Mouse (Mus musculus) midbrain, embryonic 14.5 days (tissue): ENCODE data around the gene Peak1. TPM values are rescaled to one million over a fixed set of nuclear protein-coding genes. Genes with fewer than 3 reads are reported as not detected.

Experiments
- ATAC-seq: fragments of 200-750 bp; cut with Nextera tagmentation; 2 replicates; pipeline ENCODE4 v1.8.0; 2017; ENCODE audit warnings: moderate number of reproducible peaks, moderate library complexity; ENCODE audit not compliant: low FRiP score, low TSS enrichment
- DNase-seq: peaks from one replicate; pipeline ENCODE4 v3.0.0-alpha.2; 2015
- H3K27ac ChIP-seq: fragments of 300-500 bp; sonication (generic); replicated peaks from 2 replicates; pipeline ENCODE4 v1.5.1; 2014; ENCODE audit warnings: mild to moderate bottlenecking, low read depth, low read length, moderate library complexity
- H3K27me3 ChIP-seq: fragments of 300-500 bp; sonication (generic); 2 replicates; pipeline ENCODE4 v1.6.1; 2014; ENCODE audit warnings: low read length, control low read depth, mixed read lengths; ENCODE audit not compliant: control insufficient read depth, insufficient read depth
- H3K36me3 ChIP-seq: fragments of 300-500 bp; sonication (generic); 2 replicates; pipeline ENCODE4 v1.6.1; 2014; ENCODE audit warnings: low read length, control low read depth; ENCODE audit not compliant: control insufficient read depth, insufficient read depth
- H3K4me1 ChIP-seq: fragments of 300-500 bp; sonication (generic); 2 replicates; pipeline ENCODE4 v1.6.1; 2014; ENCODE audit warnings: mild to moderate bottlenecking, antibody characterized with exemption, low read length, control low read depth; ENCODE audit not compliant: control insufficient read depth, insufficient read depth
- H3K4me2 ChIP-seq: fragments of 300-500 bp; sonication (generic); 2 replicates; pipeline ENCODE4 v1.6.1; 2014; ENCODE audit warnings: mild to moderate bottlenecking, low read length, moderate library complexity
- H3K4me3 ChIP-seq: fragments of 300-500 bp; sonication (generic); replicated peaks from 2 replicates; pipeline ENCODE4 v1.5.1; 2014; ENCODE audit warnings: low read depth, low read length
- H3K9ac ChIP-seq: fragments of 300-500 bp; sonication (generic); replicated peaks from 2 replicates; pipeline ENCODE4 v1.6.1; 2014; ENCODE audit warnings: mild to moderate bottlenecking, low read length, moderate library complexity
- H3K9me3 ChIP-seq: fragments of 300-500 bp; sonication (generic); 2 replicates; pipeline ENCODE4 v1.6.1; 2016; ENCODE audit warnings: low read length, control low read depth, mixed read lengths; ENCODE audit not compliant: control insufficient read depth
- WGBS: fragments of 180-500 bp; shearing (Covaris S2); extraction: QIAGEN DNeasy Blood & Tissue Kit; methylation state at CpG from one replicate; pipeline ENCODE4 v1.1.7; 2014; 5-methylcytosine and 5-hydroxymethylcytosine counted together
- polyA plus RNA-seq: library from polyadenylated mRNA; unstranded; fragments of >200 nt; fragmentation: Nextera tagmentation; extraction: Ambion mirVana; gene quantifications from 2 replicates; pipeline ENCODE4 v1.2.1, GENCODE M21; 2014

Gene Peak1
- polyA plus RNA-seq, 1 experiment from 2014 or later, result 4.7 TPM

- H3K27ac ChIP-seq, result peak overlapping the region; percentile 21; the same call in 1 of the 2 replicates
These were observed 204.2 kb downstream of the Peak1 start for GRCm38 (mm10) chr9:56213451-56214291.

GRCm38 (mm10) chr9:56208817-56209216 lies 209.1 kb downstream of the Peak1 start:
- Histone ChIP-seq H3K9ac (no peak overlapping the region), H3K9me3 (no peaks in the 10 kb centered on the region), H3K4me3 (no peak overlapping the region), H3K4me2 (no peak overlapping the region), H3K27me3 (no peaks in the 10 kb centered on the region), H3K4me1 (peaks cover 3% of the 10 kb centered on the region), H3K36me3 (no peaks in the 10 kb centered on the region), H3K27ac (no peak overlapping the region)
- ATAC-seq (no peak), DNase-seq (no peak)
- WGBS, result 83% methylated on average over 8 of the region's 8 CpGs

More at GRCm38 (mm10) chr9:56213451-56214291, 204.2 kb downstream of the Peak1 start:
- 1% methylated on average over 11 of the region's 11 CpGs for WGBS
- H3K36me3 ChIP-seq, result no peaks in the 10 kb centered on the region
- peak overlapping the region; percentile 42 for H3K9ac ChIP-seq
- H3K4me1 ChIP-seq, result peaks cover 11% of the 10 kb centered on the region
- H3K4me2 ChIP-seq, result peak overlapping the region; percentile 56
- H3K4me3 ChIP-seq, result peak overlapping the region; percentile 24
- no peaks in the 10 kb centered on the region for H3K27me3 ChIP-seq
- DNase-seq (peak; percentile 86), ATAC-seq (no peak; the same call in 1 of the 2 replicates)
- no peaks in the 10 kb centered on the region for H3K9me3 ChIP-seq

- DNase-seq (no peak), ATAC-seq (no peak)
- Histone ChIP-seq H3K27me3 (no peaks in the 10 kb centered on the region), H3K4me1 (no peaks in the 10 kb centered on the region), H3K4me2 (no peak overlapping the region), H3K27ac (no peak overlapping the region), H3K4me3 (no peak overlapping the region), H3K36me3 (no peaks in the 10 kb centered on the region), H3K9me3 (no peaks in the 10 kb centered on the region), H3K9ac (no peak overlapping the region)
- 87% methylated on average over 5 of the region's 5 CpGs for WGBS
These were observed 210.4 kb downstream of the Peak1 start for GRCm38 (mm10) chr9:56207516-56207915.

GRCm38 (mm10) chr9:56207083-56207482 lies 210.8 kb downstream of the Peak1 start:
- Histone ChIP-seq H3K27ac (no peak overlapping the region), H3K9me3 (no peaks in the 10 kb centered on the region), H3K4me1 (no peaks in the 10 kb centered on the region), H3K27me3 (no peaks in the 10 kb centered on the region), H3K4me3 (no peak overlapping the region), H3K36me3 (no peaks in the 10 kb centered on the region), H3K9ac (no peak overlapping the region), H3K4me2 (no peak overlapping the region)
- no peak for DNase-seq
- no peak for ATAC-seq
- 93% methylated on average over 10 of the region's 10 CpGs for WGBS

- H3K27ac ChIP-seq, result no peak overlapping the region
- H3K4me3 ChIP-seq, result no peak overlapping the region
- no peaks in the 10 kb centered on the region for H3K27me3 ChIP-seq
- no peak overlapping the region for H3K9ac ChIP-seq
- H3K36me3 ChIP-seq, result no peaks in the 10 kb centered on the region
- no peak for DNase-seq
- no peak overlapping the region for H3K4me2 ChIP-seq
- no peaks in the 10 kb centered on the region for H3K9me3 ChIP-seq
- ATAC-seq, result no peak
- H3K4me1 ChIP-seq, result no peaks in the 10 kb centered on the region
- WGBS, result 86% methylated on average over 11 of the region's 11 CpGs
These were observed 212.5 kb downstream of the Peak1 start for GRCm38 (mm10) chr9:56205336-56205735.

- H3K4me1 ChIP-seq, result no peaks in the 10 kb centered on the region
- 91% methylated on average over 4 of the region's 4 CpGs for WGBS
- no peak overlapping the region for H3K27ac ChIP-seq
- ATAC-seq, result no peak
- no peak overlapping the region for H3K9ac ChIP-seq
- H3K4me3 ChIP-seq, result no peak overlapping the region
- no peak overlapping the region for H3K4me2 ChIP-seq
- H3K36me3 ChIP-seq, result no peaks in the 10 kb centered on the region
- H3K27me3 ChIP-seq, result no peaks in the 10 kb centered on the region
- H3K9me3 ChIP-seq, result no peaks in the 10 kb centered on the region
- no peak for DNase-seq
These were observed 213.6 kb downstream of the Peak1 start for GRCm38 (mm10) chr9:56204316-56204715.

GRCm38 (mm10) chr9:56200645-56201314 lies 217.1 kb downstream of the Peak1 start:
- 43% methylated on average over 14 of the region's 14 CpGs for WGBS
- H3K27me3 ChIP-seq, result no peaks in the 10 kb centered on the region
- no peaks in the 10 kb centered on the region for H3K9me3 ChIP-seq
- no peak overlapping the region for H3K9ac ChIP-seq
- no peak for ATAC-seq
- H3K36me3 ChIP-seq, result no peaks in the 10 kb centered on the region
- DNase-seq, result peak; percentile 94
- H3K4me1 ChIP-seq, result no peaks in the 10 kb centered on the region
- no peak overlapping the region for H3K4me3 ChIP-seq
- no peak overlapping the region for H3K27ac ChIP-seq
- H3K4me2 ChIP-seq, result no peak overlapping the region

- Histone ChIP-seq H3K4me1 (no peaks in the 10 kb centered on the region), H3K4me3 (no peak overlapping the region), H3K27ac (no peak overlapping the region), H3K9me3 (no peaks in the 10 kb centered on the region), H3K27me3 (no peaks in the 10 kb centered on the region), H3K4me2 (no peak overlapping the region), H3K36me3 (no peaks in the 10 kb centered on the region), H3K9ac (no peak overlapping the region)
- DNase-seq (no peak), ATAC-seq (no peak)
- 60% methylated on average over 2 of the region's 2 CpGs for whole genome bisulfite sequencing
These were observed 217.7 kb downstream of the Peak1 start for GRCm38 (mm10) chr9:56200200-56200599.
